Comparison of ENCODE assay signal across 8 mouse cellular contexts in genomic region chr3:98915659-98916058, GRCm38 (mm10). TPM values are rescaled to one million over a fixed set of nuclear protein-coding genes. Genes with fewer than 3 reads are reported as not detected.
DNase-seq lines count a peak whose midpoint lies in the region; ATAC-seq lines count a peak whose summit lies in the region.

No protein-coding gene starts in this region.

- H3K4me2 ChIP-seq in intestine, embryonic 14.5 days (ENCODE audit: low read length), result no peak overlapping the region
- H3K4me2 ChIP-seq in intestine, embryonic 16.5 days (ENCODE audit: low read depth, low read length), result no peak overlapping the region

- H3K27me3 ChIP-seq in intestine, embryonic 14.5 days (replicated peaks; ENCODE audit: control insufficient read depth, insufficient read depth, low read length), result no peaks in the 10 kb centered on the region
- no peaks in the 10 kb centered on the region for H3K27me3 ChIP-seq in intestine, embryonic 16.5 days (replicated peaks; ENCODE audit: control insufficient read depth, insufficient read depth, low read length)

- 8% methylated on average over 4 of the region's 4 CpGs for WGBS in intestine, embryonic 14.5 days
- 7% methylated on average over 4 of the region's 4 CpGs for WGBS in intestine, embryonic 16.5 days

- no peak overlapping the region for H3K27ac ChIP-seq in intestine, embryonic 14.5 days (ENCODE audit: low read depth)
- H3K27ac ChIP-seq in intestine, embryonic 16.5 days (ENCODE audit: low read length), result no peak overlapping the region

- no peaks in the 10 kb centered on the region for H3K9me3 ChIP-seq in intestine, embryonic 14.5 days (ENCODE audit: control insufficient read depth, low read length)
- H3K9me3 ChIP-seq in intestine, embryonic 16.5 days (ENCODE audit: control insufficient read depth, low read length), result no peaks in the 10 kb centered on the region

- intact Hi-C loops in left cerebral cortex, postnatal 25 days (cut with DNase I), result loop anchor here (1.0 to 10.0 kb wide), 2 partner anchors 60 to 319 kb away; no protein-coding TSS in a partner anchor

- H3K9ac ChIP-seq in intestine, embryonic 14.5 days (ENCODE audit: low read length), result no peak overlapping the region
- no peak overlapping the region for H3K9ac ChIP-seq in intestine, embryonic 16.5 days (ENCODE audit: low read depth, low read length)

- H3K4me3 ChIP-seq in intestine, embryonic 14.5 days (ENCODE audit: low read depth, low read length), result no peak overlapping the region
- no peak overlapping the region for H3K4me3 ChIP-seq in intestine, embryonic 16.5 days (ENCODE audit: low read length)

- no peak for ATAC-seq in intestine, embryonic 14.5 days (replicated peaks; ENCODE audit: low FRiP score, low TSS enrichment, low read depth)
- ATAC-seq in intestine, embryonic 16.5 days, result no peak

- DNase-seq in intestine, embryonic 14.5 days (ENCODE audit: low spot score), result peak; percentile 86
- DNase-seq in R1 (ENCODE audit: low read depth, low spot score), result peak; percentile 59
- peak; percentile 71 for DNase-seq in embryo, embryonic 10 days (ENCODE audit: low spot score)
- DNase-seq in gastrocnemius, postnatal 4 days (ENCODE audit: low spot score in 2 of 2), result peak; percentile 45 to 60
- DNase-seq in left cerebral cortex, postnatal 25 days (ENCODE audit: low spot score in 2 of 2), result peak; percentile 37 to 52
- peak; percentile 49 for DNase-seq in ovary, postnatal 14 days (ENCODE audit: low spot score)
- peak; percentile 34 to 46 for DNase-seq in urinary bladder, postnatal 36 days (ENCODE audit: low spot score in 2 of 2)

- H3K4me1 ChIP-seq in intestine, embryonic 14.5 days (replicated peaks; ENCODE audit: control insufficient read depth, insufficient read depth, low read length), result no peaks in the 10 kb centered on the region
- no peaks in the 10 kb centered on the region for H3K4me1 ChIP-seq in intestine, embryonic 16.5 days (ENCODE audit: control insufficient read depth, insufficient read depth, low read length)

- no peaks in the 10 kb centered on the region for H3K36me3 ChIP-seq in intestine, embryonic 14.5 days (ENCODE audit: control insufficient read depth, insufficient read depth, low read length)
- no peaks in the 10 kb centered on the region for H3K36me3 ChIP-seq in intestine, embryonic 16.5 days (ENCODE audit: control insufficient read depth, insufficient read depth, low read length)

RNA-seq across cellular contexts. Expression of gene Hao2, which starts 22.6 kb away (rescaled TPM):
- 3.7 and 6.0 TPM in 2 replicates for polyA plus RNA-seq in intestine, embryonic 14.5 days (2014; fragmentation: Nextera tagmentation; extraction: Ambion mirVana)
- polyA plus RNA-seq in intestine, embryonic 16.5 days (2015; fragmentation: Nextera tagmentation; extraction: Ambion mirVana), result 64.9 and 77.4 TPM in 2 replicates
- total RNA-seq in gastrocnemius, postnatal 4 days (2021), result under 1 TPM in 1 of 2 experiments, not detected in 1; 0.34 TPM
- not detected for total RNA-seq in left cerebral cortex, postnatal 25 days (2021)

RNA-seq across cellular contexts. Expression of gene Hsd3b1, which starts 56.1 kb away (rescaled TPM):
- polyA plus RNA-seq in intestine, embryonic 14.5 days (2014; fragmentation: Nextera tagmentation; extraction: Ambion mirVana), result 0.15 and 0.17 TPM in 2 replicates
- 0.67 and 16.6 TPM in 2 replicates for polyA plus RNA-seq in intestine, embryonic 16.5 days (2015; fragmentation: Nextera tagmentation; extraction: Ambion mirVana)
- under 1 TPM in 1 of 2 experiments, not detected in 1; 0.16 TPM for total RNA-seq in gastrocnemius, postnatal 4 days (2021)
- not detected for total RNA-seq in left cerebral cortex, postnatal 25 days (2021)
